Mouse (Mus musculus): ENCODE results near the gene Slc16a11. TPM values are rescaled to one million over a fixed set of nuclear protein-coding genes. Genes with fewer than 3 reads are reported as not detected.

The Slc16a11 gene
- polyA plus RNA-seq, 1 experiment from 2014 or later: 7.3 TPM

DNA sequence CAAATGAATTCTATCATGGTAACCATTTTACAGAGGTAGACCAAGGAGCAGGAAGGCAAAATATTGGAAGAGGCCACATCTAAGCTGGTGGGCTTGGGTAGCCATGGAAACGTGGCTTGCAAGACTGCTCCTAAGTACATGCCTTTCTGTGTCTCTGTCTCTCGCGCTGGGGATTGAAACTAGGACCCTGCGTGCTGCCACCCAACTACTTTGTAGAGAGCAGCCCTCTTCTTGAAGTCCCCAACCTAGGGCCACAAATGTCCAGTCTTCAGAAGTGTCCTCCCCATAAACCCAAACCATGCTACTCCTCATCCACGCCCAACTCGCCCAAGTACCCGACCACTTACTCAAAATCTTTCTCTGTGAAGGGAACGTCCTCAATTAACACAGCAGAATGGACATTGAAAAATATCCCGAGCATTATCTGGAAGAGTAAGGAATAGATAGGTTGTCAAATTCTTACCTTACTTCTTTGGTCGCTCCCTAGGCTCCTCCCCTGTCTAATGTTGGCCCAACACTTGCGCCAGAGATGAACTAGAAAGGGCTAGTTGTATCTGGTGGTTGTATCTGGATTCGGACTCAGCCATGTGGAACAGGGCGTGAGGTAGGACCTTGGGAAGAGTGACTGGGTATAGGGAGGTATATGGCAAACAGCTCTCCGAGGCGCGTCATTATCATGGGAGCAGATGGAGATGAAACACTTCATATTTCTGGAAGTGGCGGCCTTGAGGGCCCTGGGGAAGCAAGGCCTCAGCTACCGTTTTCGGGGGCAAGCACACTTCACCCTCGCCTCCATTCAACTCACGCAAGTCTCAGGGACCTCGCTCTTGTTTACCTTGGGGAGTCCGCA is 26.3 kb downstream of the Slc16a11 start:
- Histone ChIP-seq H3K27ac (replicated peaks) (peak overlapping the region; percentile 97), H3K36me3 (peaks cover 16% of the 10 kb centered on the region), H3K9ac (replicated peaks) (peak overlapping the region; percentile 68), H3K4me2 (peak overlapping the region; percentile 93), H3K4me1 (peaks cover 38% of the 10 kb centered on the region), H3K9me3 (replicated peaks) (no peaks in the 10 kb centered on the region), H3K4me3 (replicated peaks) (peak overlapping the region; percentile 61), H3K27me3 (replicated peaks) (no peaks in the 10 kb centered on the region)
- WGBS: 11% methylated on average over 23 of the region's 23 CpGs
- ATAC-seq (ENCODE audit: low FRiP score): no peak

DNA sequence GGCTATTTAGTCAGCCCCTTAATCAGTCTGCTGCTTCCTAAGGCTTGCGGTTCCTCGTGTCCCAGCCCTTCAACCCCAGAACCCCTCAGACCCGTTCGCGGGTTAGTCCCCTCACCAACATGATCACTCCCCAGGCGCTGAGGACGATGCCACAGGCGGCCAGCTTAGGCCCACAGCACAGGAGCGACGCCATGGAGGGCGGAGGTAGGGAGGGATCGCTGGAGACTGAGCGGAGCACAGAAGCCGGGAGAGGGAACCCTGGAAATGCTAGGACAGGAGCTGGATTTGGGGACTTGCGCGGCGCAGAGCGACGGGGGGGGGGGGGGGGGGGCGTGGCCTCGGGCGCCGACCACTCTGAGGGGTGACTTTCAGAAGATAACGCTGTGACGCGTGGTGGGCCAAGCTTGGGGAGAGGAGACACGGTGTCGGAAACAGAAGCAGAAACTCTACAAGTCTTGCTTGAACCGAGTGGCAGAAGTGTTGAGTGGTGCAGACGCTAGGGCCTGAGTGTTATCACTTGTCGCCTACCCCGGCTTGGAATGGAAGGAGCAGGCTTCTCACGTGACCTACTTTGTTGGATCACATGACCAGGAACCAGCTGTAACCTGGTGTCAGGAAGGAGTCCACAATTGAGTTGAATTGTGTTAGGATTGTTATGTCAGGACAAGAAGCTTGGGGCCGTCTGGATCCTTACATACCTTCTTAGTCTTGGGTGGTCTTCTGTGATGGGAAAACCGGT is 27.2 kb downstream of the Slc16a11 start, which contains the start of the genes Gm21988 and Rnasek:
Gm21988 (minus strand) TSS at position 290 of the 739 bp plus-strand sequence.
Rnasek (minus strand) TSS at position 302 of the 739 bp plus-strand sequence.
- Histone ChIP-seq H3K4me2 (peak within 1 kb of the TSS; percentile 93), H3K36me3 (peaks cover 13% of the 10 kb centered on the region), H3K4me3 (replicated peaks) (peak within 1 kb of the TSS; percentile 61), H3K4me1 (peaks cover 34% of the 10 kb centered on the region), H3K27me3 (replicated peaks) (peaks cover 3% of the 10 kb centered on the region; the same call in 1 of the 2 replicates), H3K9ac (replicated peaks) (peak within 1 kb of the TSS; percentile 68), H3K9me3 (replicated peaks) (no peaks in the 10 kb centered on the region), H3K27ac (replicated peaks) (peak within 1 kb of the TSS; percentile 97)
- under 1% methylated on average over 34 of the region's 35 CpGs for WGBS
- peak; percentile 51 for ATAC-seq (ENCODE audit: low FRiP score)

DNA sequence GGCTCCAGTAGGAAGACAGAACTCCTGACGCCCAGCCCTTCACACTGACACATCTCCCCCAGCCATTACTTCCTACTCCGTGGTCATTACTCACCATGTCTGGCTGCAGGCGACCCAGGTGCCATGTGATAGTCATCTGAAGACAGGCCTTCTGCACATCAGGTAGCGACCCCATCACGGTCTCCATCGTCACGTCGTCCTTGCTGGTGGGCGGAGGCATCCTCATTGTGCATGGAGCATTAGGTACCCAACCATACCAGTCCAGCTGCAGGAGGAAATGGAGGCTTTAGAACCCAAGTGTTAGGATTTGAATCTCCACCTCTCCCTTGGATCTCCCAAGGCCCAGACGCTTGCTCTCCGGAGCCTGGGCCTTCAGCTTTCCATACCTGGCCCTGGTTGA is 30.0 kb downstream of the Slc16a11 start:
- WGBS: 78% methylated on average over 11 of the region's 11 CpGs
- Histone ChIP-seq H3K4me3 (replicated peaks) (no peak overlapping the region), H3K9ac (replicated peaks) (no peak overlapping the region), H3K36me3 (no peaks in the 10 kb centered on the region), H3K9me3 (replicated peaks) (no peaks in the 10 kb centered on the region), H3K4me2 (no peak overlapping the region), H3K27ac (replicated peaks) (no peak overlapping the region), H3K27me3 (replicated peaks) (peaks cover 15% of the 10 kb centered on the region), H3K4me1 (peaks cover 18% of the 10 kb centered on the region)
- no peak for ATAC-seq (ENCODE audit: low FRiP score)

DNA sequence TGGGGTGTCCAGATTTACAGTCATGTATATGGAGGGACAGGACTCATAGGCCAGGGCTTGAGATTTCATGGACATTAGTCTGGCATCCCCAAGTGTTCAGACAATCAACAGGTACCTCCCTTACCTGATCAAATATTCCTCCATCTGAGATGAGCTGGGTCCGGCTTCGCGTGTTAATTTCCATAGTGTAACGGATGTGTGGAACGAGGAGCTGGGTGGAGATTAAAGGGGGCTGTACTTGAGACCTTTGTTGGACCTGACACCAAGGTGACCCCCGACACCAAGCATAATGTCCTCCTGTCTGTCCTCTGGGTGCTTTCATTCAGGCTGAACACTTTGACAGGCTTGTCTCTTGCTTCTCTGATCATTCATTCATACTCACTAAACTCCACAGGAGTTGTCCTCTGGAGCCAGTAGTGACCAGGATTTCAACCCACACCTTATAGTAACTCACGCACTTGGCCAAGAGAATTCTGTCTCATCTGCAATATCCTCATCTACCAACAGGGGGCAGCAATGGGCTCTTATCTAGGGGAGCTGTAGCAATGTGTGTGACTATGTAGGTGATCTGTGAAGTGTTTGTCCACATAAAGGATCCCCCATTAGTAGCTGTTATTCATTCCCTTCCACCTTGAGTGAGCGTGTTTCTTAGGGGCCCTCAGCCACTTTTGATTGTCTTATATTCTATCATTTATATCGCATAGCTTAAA is 34.7 kb downstream of the Slc16a11 start:
- H3K9ac ChIP-seq (replicated peaks): no peak overlapping the region
- ATAC-seq (ENCODE audit: low FRiP score): no peak
- no peaks in the 10 kb centered on the region for H3K4me1 ChIP-seq
- no peak overlapping the region for H3K4me2 ChIP-seq
- H3K4me3 ChIP-seq (replicated peaks): no peak overlapping the region
- H3K27me3 ChIP-seq (replicated peaks): peaks cover 40% of the 10 kb centered on the region
- no peak overlapping the region for H3K27ac ChIP-seq (replicated peaks)
- WGBS: 57% methylated on average over 9 of the region's 9 CpGs
- no peaks in the 10 kb centered on the region for H3K9me3 ChIP-seq (replicated peaks)
- H3K36me3 ChIP-seq: no peaks in the 10 kb centered on the region

DNA sequence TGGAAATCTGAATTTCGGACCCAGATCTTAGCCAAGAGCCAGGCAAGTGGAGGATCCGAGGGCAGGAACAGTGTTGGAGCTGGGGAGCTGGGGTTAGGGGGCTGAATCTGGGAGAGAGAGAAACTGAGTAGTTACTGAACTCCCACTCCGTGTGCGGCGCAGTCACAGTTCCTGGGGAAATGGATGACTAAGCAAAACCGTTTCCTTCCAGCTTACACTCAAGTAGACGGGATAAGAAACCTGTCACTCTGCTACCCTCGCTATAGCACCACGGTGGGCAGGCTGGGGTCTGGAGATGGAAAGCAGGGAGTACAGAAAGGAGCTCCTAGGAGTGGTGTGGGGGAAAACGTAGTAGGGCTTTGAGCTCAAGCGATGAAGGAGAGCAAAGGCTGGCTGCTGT is 37.6 kb downstream of the Slc16a11 start:
- ATAC-seq (ENCODE audit: low FRiP score): no peak
- 72% methylated on average over 11 of the region's 11 CpGs for WGBS
- Histone ChIP-seq H3K9ac (replicated peaks) (no peak overlapping the region), H3K36me3 (no peaks in the 10 kb centered on the region), H3K4me2 (no peak overlapping the region), H3K4me3 (replicated peaks) (no peak overlapping the region), H3K4me1 (peaks cover 10% of the 10 kb centered on the region), H3K9me3 (replicated peaks) (no peaks in the 10 kb centered on the region), H3K27ac (replicated peaks) (no peak overlapping the region), H3K27me3 (replicated peaks) (peaks cover 63% of the 10 kb centered on the region)

DNA sequence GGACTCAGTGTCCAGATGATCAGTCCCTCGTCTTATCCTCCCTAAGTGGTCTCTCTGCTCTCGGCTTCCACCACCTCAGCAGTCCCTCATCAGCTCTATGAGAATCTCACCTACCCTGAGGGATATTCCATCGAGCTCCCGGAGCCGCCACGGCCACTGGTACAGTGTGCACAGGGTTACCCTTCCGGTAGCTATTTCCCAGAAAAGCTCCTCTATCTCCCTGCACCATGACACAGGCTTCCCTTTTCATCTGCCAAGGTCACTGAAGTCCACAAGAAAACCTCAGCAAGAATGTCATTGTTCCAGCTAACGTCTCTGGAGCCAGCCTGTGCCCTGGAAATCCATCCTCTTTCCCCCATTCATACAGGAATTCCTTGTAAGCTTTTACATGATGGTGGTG is 39.3 kb downstream of the Slc16a11 start:
- Histone ChIP-seq H3K9me3 (replicated peaks) (no peaks in the 10 kb centered on the region), H3K4me1 (peaks cover 11% of the 10 kb centered on the region), H3K4me2 (no peak overlapping the region), H3K36me3 (no peaks in the 10 kb centered on the region), H3K27me3 (replicated peaks) (peaks cover 59% of the 10 kb centered on the region), H3K27ac (replicated peaks) (no peak overlapping the region), H3K9ac (replicated peaks) (no peak overlapping the region), H3K4me3 (replicated peaks) (no peak overlapping the region)
- ATAC-seq (ENCODE audit: low FRiP score): no peak
- WGBS: 89% methylated on average over 8 of the region's 8 CpGs

DNA sequence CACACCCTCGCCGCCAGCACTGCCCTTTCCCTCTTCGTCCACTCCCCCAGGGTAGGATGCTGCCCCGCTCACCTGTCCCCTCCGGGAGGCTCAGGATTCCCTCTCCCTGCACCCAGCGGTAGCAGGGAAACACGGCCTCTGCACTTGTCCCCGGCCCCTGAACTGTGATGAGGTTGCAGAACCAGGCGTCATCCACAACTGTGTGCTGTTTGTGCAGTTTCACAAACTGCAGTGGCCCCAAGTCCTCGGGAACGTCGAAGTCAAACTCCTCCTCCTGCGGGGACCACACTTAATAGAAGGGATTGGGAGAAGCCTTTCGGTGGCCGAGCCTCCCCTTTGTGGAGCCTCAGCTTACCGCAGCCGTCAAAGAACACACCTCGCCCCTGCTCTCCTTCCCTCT is 41.8 kb downstream of the Slc16a11 start:
- peaks cover 55% of the 10 kb centered on the region for H3K27me3 ChIP-seq (replicated peaks)
- H3K9me3 ChIP-seq (replicated peaks): no peaks in the 10 kb centered on the region

DNA sequence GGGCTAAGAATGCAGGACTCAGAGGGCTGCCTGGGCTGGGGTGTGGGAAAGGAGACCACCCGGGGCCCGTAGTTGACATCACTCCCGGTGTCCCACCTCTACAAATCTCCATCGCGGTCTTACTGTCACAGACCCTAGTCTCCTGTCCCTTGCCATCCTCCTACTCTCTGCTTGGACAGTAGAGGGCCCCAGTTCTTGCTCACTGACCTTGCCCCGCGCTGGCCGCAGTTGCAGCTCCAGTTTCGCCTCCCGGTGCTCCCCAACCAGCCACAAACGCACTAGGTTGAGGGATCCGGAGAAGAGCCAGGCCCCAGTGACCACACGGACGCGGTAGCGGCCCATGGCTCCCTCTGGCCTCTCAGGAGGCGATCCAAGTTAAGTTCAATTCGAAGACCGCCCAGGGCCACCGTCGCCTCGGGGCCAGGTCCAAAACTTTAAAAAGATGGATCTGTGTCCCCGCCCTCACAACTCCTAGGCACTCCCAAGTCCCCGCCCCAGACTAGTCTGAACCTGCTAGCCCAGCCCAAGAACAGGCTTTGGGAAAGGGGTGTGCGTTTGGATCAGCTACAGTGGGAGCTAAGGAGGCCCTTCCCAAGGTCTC is 42.5 kb downstream of the Slc16a11 start, which contains the start of gene Alox12:
Alox12 (minus strand) TSS at position 423 of the 601 bp plus-strand sequence.
- Histone ChIP-seq H3K9ac (replicated peaks) (0 out of 2 replicates have a peak within 1 kb of the TSS, but pooled peaks have one; percentile 26), H3K4me2 (peak within 1 kb of the TSS; percentile 47), H3K27ac (replicated peaks) (no peak within 1 kb of the TSS), H3K4me1 (peaks cover 11% of the 10 kb centered on the region), H3K4me3 (replicated peaks) (peak within 1 kb of the TSS; percentile 16), H3K9me3 (replicated peaks) (no peaks in the 10 kb centered on the region), H3K27me3 (replicated peaks) (peaks cover 55% of the 10 kb centered on the region), H3K36me3 (no peaks in the 10 kb centered on the region)
- no peak for ATAC-seq (ENCODE audit: low FRiP score)
- WGBS: 1% methylated on average over 25 of the region's 25 CpGs

More for the DNA sequence above, 41.8 kb downstream of the Slc16a11 start:
- WGBS: 5% methylated on average over 18 of the region's 18 CpGs
- peak overlapping the region; percentile 47 for H3K4me2 ChIP-seq
- H3K36me3 ChIP-seq: no peaks in the 10 kb centered on the region
- no peak for ATAC-seq (ENCODE audit: low FRiP score)
- peak overlapping the region; percentile 16; the same call in 1 of the 2 replicates for H3K4me3 ChIP-seq (replicated peaks)
- no peak overlapping the region for H3K9ac ChIP-seq (replicated peaks)
- peaks cover 11% of the 10 kb centered on the region for H3K4me1 ChIP-seq
- no peak overlapping the region for H3K27ac ChIP-seq (replicated peaks)

DNA sequence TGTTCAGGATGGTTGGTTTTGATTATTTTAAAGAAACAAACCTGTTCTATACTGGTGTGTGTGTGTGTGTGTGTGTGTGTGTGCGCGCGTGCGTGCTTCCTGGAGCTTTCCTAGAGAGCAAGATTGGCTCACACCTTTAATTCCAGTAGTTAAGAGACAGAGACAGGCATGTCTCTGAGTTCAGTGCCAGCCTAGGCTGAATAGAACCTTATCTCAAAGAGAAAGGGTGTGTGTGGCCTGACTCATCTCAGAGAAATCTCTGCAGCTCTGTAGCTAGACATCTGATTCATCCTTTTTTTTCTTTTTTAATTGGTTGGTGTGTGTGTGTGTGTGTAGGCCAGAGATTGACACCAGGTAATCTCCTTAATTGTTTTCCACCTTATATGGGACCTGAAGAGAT is 46.5 kb downstream of the Slc16a11 start:
- H3K9ac ChIP-seq (replicated peaks): no peak overlapping the region
- 99% methylated on average over 4 of the region's 4 CpGs for WGBS
- peaks cover 11% of the 10 kb centered on the region for H3K4me1 ChIP-seq
- ATAC-seq (ENCODE audit: low FRiP score): no peak
- H3K4me3 ChIP-seq (replicated peaks): no peak overlapping the region
- H3K9me3 ChIP-seq (replicated peaks): no peaks in the 10 kb centered on the region
- peaks cover 20% of the 10 kb centered on the region for H3K27me3 ChIP-seq (replicated peaks)
- H3K27ac ChIP-seq (replicated peaks): no peak overlapping the region
- H3K36me3 ChIP-seq: no peaks in the 10 kb centered on the region
- no peak overlapping the region for H3K4me2 ChIP-seq

DNA sequence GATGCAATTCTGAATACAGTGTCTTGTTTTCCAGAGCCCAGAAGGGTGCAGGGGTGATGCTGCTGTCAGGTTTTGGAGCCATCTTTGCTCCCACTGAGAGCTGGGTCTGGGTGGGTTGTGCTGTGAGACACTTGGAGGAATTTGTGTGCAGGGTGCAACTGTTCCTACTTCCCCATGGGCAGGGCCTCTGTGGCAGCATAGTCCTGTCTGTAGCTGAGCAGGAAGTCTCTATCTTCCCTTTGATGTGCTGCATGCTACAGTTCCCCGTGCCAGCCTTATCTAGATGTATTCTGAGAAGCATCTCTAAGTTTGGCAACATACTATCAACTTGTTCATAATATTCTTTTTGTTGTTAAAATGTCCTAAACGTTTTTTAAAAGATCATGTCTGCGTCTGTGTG is 52.7 kb downstream of the Slc16a11 start:
- H3K9me3 ChIP-seq (replicated peaks): no peaks in the 10 kb centered on the region
- H3K27ac ChIP-seq (replicated peaks): no peak overlapping the region
- WGBS: 60% methylated on average over 3 of the region's 3 CpGs
- 0 out of 2 replicates have a peak, but pooled peaks cover 4% of the 10 kb centered on the region for H3K27me3 ChIP-seq (replicated peaks)
- H3K4me2 ChIP-seq: no peak overlapping the region
- H3K36me3 ChIP-seq: no peaks in the 10 kb centered on the region
- H3K4me3 ChIP-seq (replicated peaks): no peak overlapping the region
- H3K4me1 ChIP-seq: no peaks in the 10 kb centered on the region
- H3K9ac ChIP-seq (replicated peaks): no peak overlapping the region
- no peak for ATAC-seq (ENCODE audit: low FRiP score)

DNA sequence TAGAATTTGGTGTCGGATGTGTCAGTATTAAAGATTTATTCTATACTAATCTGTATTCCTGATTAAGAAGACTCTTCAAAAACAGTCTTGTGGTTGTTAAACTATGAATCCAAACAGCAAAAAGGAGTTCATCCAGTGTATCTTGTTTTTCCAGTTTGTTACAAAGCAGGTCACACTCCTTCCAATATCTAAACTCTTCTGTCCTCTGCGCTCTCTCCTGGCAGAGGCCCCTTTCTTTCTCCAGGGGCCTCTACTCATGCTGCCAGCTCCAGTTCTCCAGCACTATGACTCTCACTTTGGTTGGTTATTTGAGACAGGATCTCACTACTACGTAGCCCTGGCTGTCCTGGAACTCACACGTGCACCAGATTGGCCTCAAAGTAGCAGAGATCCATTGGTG is 53.3 kb downstream of the Slc16a11 start:
- Histone ChIP-seq H3K36me3 (no peaks in the 10 kb centered on the region), H3K27me3 (replicated peaks) (0 out of 2 replicates have a peak, but pooled peaks cover 4% of the 10 kb centered on the region), H3K4me2 (no peak overlapping the region), H3K9ac (replicated peaks) (no peak overlapping the region), H3K9me3 (replicated peaks) (no peaks in the 10 kb centered on the region), H3K4me1 (no peaks in the 10 kb centered on the region), H3K4me3 (replicated peaks) (no peak overlapping the region), H3K27ac (replicated peaks) (no peak overlapping the region)
- 82% methylated on average over 4 of the region's 4 CpGs for WGBS
- ATAC-seq (ENCODE audit: low FRiP score): no peak
